Mouse (Mus musculus): Measurements from ENCODE around the gene Pcdh17.

GRCm38 (mm10) chr14:84443288-84443686, at the start of gene Pcdh17:
- no peak for TF ChIP-seq MAX (IDR thresholded peaks at IDR 0.05)
- TF ChIP-seq CTCF (IDR thresholded peaks at IDR 0.05; ENCODE audit: control insufficient read depth, insufficient read depth, insufficient read length): no peak
- TF ChIP-seq MYOD1 (IDR thresholded peaks at IDR 0.05; ENCODE audit: control insufficient read depth, insufficient read length, low read depth): no peak
